Mouse (Mus musculus): ENCODE data around the gene Sdccag8. TPM values are rescaled to one million over a fixed set of nuclear protein-coding genes. Genes with fewer than 3 reads are reported as not detected.

The Sdccag8 gene
- 1 to 10 TPM; 4.7 to 8.8 (median 6.4) TPM for total RNA-seq (2022)

GRCm38 (mm10) chr1:176814591-176815062, at the start of gene Sdccag8:
TSS of gene Sdccag8 (plus strand) at chr1:176814660.
- peak; percentile 89 to 95 for DNase-seq (ENCODE audit: low spot score in 2 of 2)

- DNase-seq (ENCODE audit: low spot score in 2 of 2) = no peak
These were observed 39.9 kb upstream of the Sdccag8 start for GRCm38 (mm10) chr1:176774533-176774932.

- DNase-seq (ENCODE audit: low spot score in 2 of 2) = no peak
These were observed 25.1 kb upstream of the Sdccag8 start for GRCm38 (mm10) chr1:176789326-176789725.

- no peak for DNase-seq (ENCODE audit: low spot score in 2 of 2)
These were observed 22.3 kb upstream of the Sdccag8 start for GRCm38 (mm10) chr1:176792175-176792574.

GRCm38 (mm10) chr1:176798673-176799072, 15.8 kb upstream of the Sdccag8 start:
- no peak for DNase-seq (ENCODE audit: low spot score in 2 of 2)

GRCm38 (mm10) chr1:176800728-176801365, 13.6 kb upstream of the Sdccag8 start:
- DNase-seq (ENCODE audit: low spot score in 2 of 2) = peak; percentile 25 to 32

- no peak for DNase-seq (ENCODE audit: low spot score in 2 of 2)
These were observed 4.3 kb upstream of the Sdccag8 start for GRCm38 (mm10) chr1:176810161-176810560.

GRCm38 (mm10) chr1:176811892-176812291, 2.6 kb upstream of the Sdccag8 start:
- no peak for DNase-seq (ENCODE audit: low spot score in 2 of 2)

- DNase-seq (ENCODE audit: low spot score in 2 of 2) = no peak
These were observed 1.8 kb upstream of the Sdccag8 start for GRCm38 (mm10) chr1:176812491-176813291.

GRCm38 (mm10) chr1:176813292-176814035, 996 bp upstream of the Sdccag8 start:
- peak in 1 of 2 experiments; percentile 42 for DNase-seq (ENCODE audit: low spot score in 2 of 2)

GRCm38 (mm10) chr1:176814036-176814420, 432 bp upstream of the Sdccag8 start, which contains the start of gene Cep170:
TSS of gene Cep170 (minus strand) at chr1:176814067.
- DNase-seq (ENCODE audit: low spot score in 2 of 2) = peak; percentile 92 to 95

- DNase-seq (ENCODE audit: low spot score in 2 of 2) = no peak
These were observed 2.3 kb downstream of the Sdccag8 start for GRCm38 (mm10) chr1:176816728-176817127.

GRCm38 (mm10) chr1:176818147-176818546, 3.7 kb downstream of the Sdccag8 start:
- no peak for DNase-seq (ENCODE audit: low spot score in 2 of 2)

GRCm38 (mm10) chr1:176818763-176819162, 4.3 kb downstream of the Sdccag8 start:
- DNase-seq (ENCODE audit: low spot score in 2 of 2) = peak in 1 of 2 experiments; percentile 36

- no peak for DNase-seq (ENCODE audit: low spot score in 2 of 2)
These were observed 7.5 kb downstream of the Sdccag8 start for GRCm38 (mm10) chr1:176821929-176822328.

GRCm38 (mm10) chr1:176822949-176823348, 8.5 kb downstream of the Sdccag8 start:
- DNase-seq (ENCODE audit: low spot score in 2 of 2) = no peak

- no peak for DNase-seq (ENCODE audit: low spot score in 2 of 2)
These were observed 9.4 kb downstream of the Sdccag8 start for GRCm38 (mm10) chr1:176823889-176824288.

- no peak for DNase-seq (ENCODE audit: low spot score in 2 of 2)
These were observed 10.2 kb downstream of the Sdccag8 start for GRCm38 (mm10) chr1:176824611-176825010.

- DNase-seq (ENCODE audit: low spot score in 2 of 2) = no peak
These were observed 10.6 kb downstream of the Sdccag8 start for GRCm38 (mm10) chr1:176825084-176825483.

GRCm38 (mm10) chr1:176826186-176826585, 11.7 kb downstream of the Sdccag8 start:
- no peak for DNase-seq (ENCODE audit: low spot score in 2 of 2)

GRCm38 (mm10) chr1:176826931-176827330, 12.5 kb downstream of the Sdccag8 start:
- no peak for DNase-seq (ENCODE audit: low spot score in 2 of 2)

- DNase-seq (ENCODE audit: low spot score in 2 of 2) = peak; percentile 58 to 66
These were observed 12.9 kb downstream of the Sdccag8 start for GRCm38 (mm10) chr1:176827365-176827764.

Data from gastrocnemius, adult 8-10 months (tissue).